Mouse (Mus musculus): ENCODE results near the gene Socs7.

- TF ChIP-seq HCFC1 (IDR thresholded peaks at IDR 0.05; ENCODE audit: borderline replicate concordance, insufficient read depth, low read length) (no peak), CHD2 (IDR thresholded peaks at IDR 0.05; ENCODE audit: low read depth, low read length) (no peak), ZC3H11A (IDR thresholded peaks at IDR 0.05; ENCODE audit: borderline replicate concordance, low read depth, low read length) (no peak)
These were observed 56.6 kb downstream of the Socs7 start for GRCm38 (mm10) chr11:97418834-97419539.
